Mouse (Mus musculus) olfactory bulb, adult 2 months (tissue): ENCODE measurements at regions not wholly inside any gene's neighbourhood (a gene's known extent, or its start where the extent isn't known, plus 50 kb on each side); places are given as distances from the start of the nearest gene placed in this dataset.

ENCODE experiments used
- H3K27ac ChIP-seq: fragments of 200-500 bp; 2 replicates; pipeline ENCODE4 v1.5.1; 2012; ENCODE audit warnings: low read depth, low read length; ENCODE audit not compliant: insufficient read depth
- H3K4me1 ChIP-seq: fragments of 200-500 bp; 2 replicates; pipeline ENCODE4 v1.6.1; 2012; ENCODE audit warnings: low read length; ENCODE audit not compliant: control insufficient read depth, insufficient read depth
- H3K4me3 ChIP-seq: fragments of 200-500 bp; 2 replicates; pipeline ENCODE4 v1.5.1; 2012; ENCODE audit warnings: mild to moderate bottlenecking, low read depth, low read length, moderate library complexity; ENCODE audit not compliant: insufficient read depth
- CTCF ChIP-seq: fragments of 200-500 bp; IDR thresholded peaks from 2 replicates; pipeline ENCODE4 v1.5.1; 2012; ENCODE audit warnings: low read depth, mild to moderate bottlenecking, low read length, moderate library complexity; ENCODE audit not compliant: insufficient read depth
- POLR2A ChIP-seq: fragments of 200-500 bp; IDR thresholded peaks from 2 replicates; pipeline ENCODE4 v1.6.1; 2012; ENCODE audit warnings: mild to moderate bottlenecking, low read depth, low read length, moderate library complexity; ENCODE audit not compliant: insufficient read depth
- WGBS: fragments of 180-500 bp; shearing (Covaris S2); methylation state at CpG from one replicate; pipeline ENCODE4 v1.1.7; 2018; 5-methylcytosine and 5-hydroxymethylcytosine counted together

GRCm38 (mm10) chr1:186264639-186265038, 147.5 kb upstream of the Lyplal1 start:
- TF ChIP-seq POLR2A, result no peak
- no peak for TF ChIP-seq CTCF
- Histone ChIP-seq H3K27ac (no peak overlapping the region), H3K4me1 (no peaks in the 10 kb centered on the region), H3K4me3 (no peak overlapping the region)
- WGBS, result 26% methylated on average over 3 of the region's 3 CpGs

GRCm38 (mm10) chr1:186263955-186264354, 146.8 kb upstream of the Lyplal1 start:
- 72% methylated on average over 7 of the region's 7 CpGs for WGBS

GRCm38 (mm10) chr1:186263196-186263595, 146.1 kb upstream of the Lyplal1 start:
- Histone ChIP-seq H3K4me3 (no peak overlapping the region), H3K4me1 (no peaks in the 10 kb centered on the region), H3K27ac (no peak overlapping the region)
- no peak for TF ChIP-seq CTCF
- no peak for TF ChIP-seq POLR2A
- 78% methylated on average over 3 of the region's 3 CpGs for WGBS

More at GRCm38 (mm10) chr1:186263955-186264354, 146.8 kb upstream of the Lyplal1 start:
- TF ChIP-seq POLR2A, result no peak
- no peak for TF ChIP-seq CTCF
- Histone ChIP-seq H3K4me1 (no peaks in the 10 kb centered on the region), H3K27ac (no peak overlapping the region), H3K4me3 (no peak overlapping the region)

GRCm38 (mm10) chr1:186262040-186262439, 144.9 kb upstream of the Lyplal1 start:
- no peak overlapping the region for H3K4me3 ChIP-seq
- TF ChIP-seq POLR2A, result no peak
- no peak for TF ChIP-seq CTCF
- no peaks in the 10 kb centered on the region for H3K4me1 ChIP-seq
- no peak overlapping the region for H3K27ac ChIP-seq
- WGBS, result 88% methylated on average over 6 of the region's 6 CpGs

- 60% methylated on average over 4 of the region's 4 CpGs for WGBS
- TF ChIP-seq POLR2A, result no peak
- TF ChIP-seq CTCF, result no peak
- Histone ChIP-seq H3K4me3 (no peak overlapping the region), H3K4me1 (no peaks in the 10 kb centered on the region), H3K27ac (no peak overlapping the region)
Observed at GRCm38 (mm10) chr1:186261326-186261833, 144.3 kb upstream of the Lyplal1 start.

GRCm38 (mm10) chr1:186257611-186258010, 140.5 kb upstream of the Lyplal1 start:
- H3K4me1 ChIP-seq, result no peaks in the 10 kb centered on the region
- TF ChIP-seq POLR2A (no peak), CTCF (no peak)
- WGBS, result 75% methylated on average over 1 of the region's 1 CpGs
- H3K4me3 ChIP-seq, result no peak overlapping the region
- H3K27ac ChIP-seq, result no peak overlapping the region

GRCm38 (mm10) chr1:186255476-186256080, 138.5 kb upstream of the Lyplal1 start:
- H3K27ac ChIP-seq, result no peak overlapping the region
- TF ChIP-seq POLR2A, result no peak
- TF ChIP-seq CTCF, result no peak
- 87% methylated on average over 8 of the region's 8 CpGs for WGBS

GRCm38 (mm10) chr1:186254500-186254899, 137.4 kb upstream of the Lyplal1 start:
- TF ChIP-seq POLR2A (no peak), CTCF (no peak)
- 82% methylated on average over 3 of the region's 3 CpGs for WGBS
- no peak overlapping the region for H3K27ac ChIP-seq
- H3K4me1 ChIP-seq, result peaks cover 2% of the 10 kb centered on the region; the same call in 1 of the 2 replicates
- H3K4me3 ChIP-seq, result no peak overlapping the region

More at GRCm38 (mm10) chr1:186255476-186256080, 138.5 kb upstream of the Lyplal1 start:
- no peak overlapping the region for H3K4me3 ChIP-seq
- no peaks in the 10 kb centered on the region for H3K4me1 ChIP-seq

GRCm38 (mm10) chr1:186252551-186252950, 135.4 kb upstream of the Lyplal1 start:
- TF ChIP-seq CTCF (no peak), POLR2A (no peak)
- WGBS, result 84% methylated on average over 4 of the region's 4 CpGs
- Histone ChIP-seq H3K27ac (no peak overlapping the region), H3K4me3 (no peak overlapping the region), H3K4me1 (peaks cover 2% of the 10 kb centered on the region; the same call in 1 of the 2 replicates)
